In the genomic region with DNA sequence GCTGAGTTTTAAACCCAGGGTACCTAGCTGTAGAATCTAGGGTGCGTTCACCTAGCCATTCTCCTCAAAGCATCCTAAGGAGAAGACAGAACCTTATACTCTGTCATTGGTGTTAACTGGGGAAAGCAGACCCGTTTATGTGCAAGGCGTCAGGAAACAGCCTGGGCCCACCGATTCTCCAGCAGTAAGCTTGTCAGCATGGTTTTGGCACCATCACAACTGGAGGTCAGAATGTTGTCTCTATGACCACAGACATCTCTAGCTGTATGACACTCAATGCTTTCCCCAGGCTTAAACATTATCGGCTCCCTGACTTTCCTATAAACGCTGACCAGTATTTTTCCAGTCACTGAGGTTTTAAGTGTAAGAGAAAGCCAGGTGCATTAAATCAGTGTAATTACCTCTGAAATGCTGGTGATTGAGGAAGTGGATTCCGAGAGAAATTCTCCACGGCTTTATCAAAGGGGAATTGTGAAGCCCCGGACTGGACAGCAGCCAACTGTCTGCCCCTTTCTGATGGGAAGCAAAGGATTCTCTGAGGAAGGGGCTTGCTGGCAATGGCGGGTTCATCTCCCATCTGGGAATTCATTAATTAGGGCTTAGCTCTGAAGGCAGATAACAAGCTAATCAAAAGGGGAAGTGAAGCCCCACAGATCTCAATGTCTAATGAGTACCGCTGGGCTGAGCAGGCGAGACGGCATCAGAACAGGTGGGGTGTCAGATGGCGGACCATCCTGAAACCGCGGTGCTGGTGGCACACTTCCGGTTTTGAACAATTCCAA, we compare ENCODE assay signal across 11 mouse cellular contexts. TPM values are rescaled to one million over a fixed set of nuclear protein-coding genes. Genes with fewer than 3 reads are reported as not detected.
A peak's percentile ranks its signal among the peaks of the same experiment; 100 is the strongest.
DNase-seq lines count a peak whose midpoint lies in the region; ATAC-seq lines count a peak whose summit lies in the region.
"Had no signal": no experiment of that assay in that cellular context is flagged by ENCODE, and none has a peak within 500 bp of the region (broad histone marks: within the 10 kb centered on the region; RNA-seq: fewer than 3 reads in every experiment).

No protein-coding gene starts in this region.

- no peaks in the 10 kb centered on the region for H3K27me3 ChIP-seq in heart, embryonic 14.5 days (ENCODE audit: control insufficient read depth, insufficient read depth, low read length)
- no peaks in the 10 kb centered on the region for H3K27me3 ChIP-seq in midbrain, embryonic 13.5 days
- no peaks in the 10 kb centered on the region for H3K27me3 ChIP-seq in midbrain, embryonic 11.5 days (ENCODE audit: control insufficient read depth, insufficient read depth, low read length)
- H3K27me3 ChIP-seq in embryonic facial prominence, embryonic 11.5 days (ENCODE audit: control insufficient read depth, insufficient read depth, low read length), result no peaks in the 10 kb centered on the region
- H3K27me3 ChIP-seq in neural tube, embryonic 13.5 days, result no peaks in the 10 kb centered on the region

- peaks cover 2 to 10% of the 10 kb centered on the region in 2 experiments; a peak in 3 of 4 replicates for H3K4me1 ChIP-seq in heart, embryonic 14.5 days (ENCODE audit: control insufficient read depth in 2 of 2, insufficient read depth in 2 of 2, low read length in 2 of 2)
- H3K4me1 ChIP-seq in midbrain, embryonic 13.5 days (replicated peaks), result peaks cover 15% of the 10 kb centered on the region
- H3K4me1 ChIP-seq in midbrain, embryonic 11.5 days (ENCODE audit: control insufficient read depth, insufficient read depth, low read length), result no peaks in the 10 kb centered on the region
- no peaks in the 10 kb centered on the region for H3K4me1 ChIP-seq in embryonic facial prominence, embryonic 11.5 days (ENCODE audit: control insufficient read depth, insufficient read depth, low read length)
- H3K4me1 ChIP-seq in neural tube, embryonic 13.5 days (replicated peaks), result peaks cover 15% of the 10 kb centered on the region

- no peak overlapping the region for H3K27ac ChIP-seq in heart, embryonic 14.5 days (replicated peaks in 1 of 2; ENCODE audit: control insufficient read depth in 1 of 2, insufficient read depth in 1 of 2, low read depth in 2 of 2, low read length in 2 of 2)
- H3K27ac ChIP-seq in midbrain, embryonic 13.5 days, result peak overlapping the region; percentile 64
- H3K27ac ChIP-seq in midbrain, embryonic 11.5 days (ENCODE audit: low read depth, low read length), result no peak overlapping the region
- no peak overlapping the region for H3K27ac ChIP-seq in embryonic facial prominence, embryonic 11.5 days (replicated peaks; ENCODE audit: low read depth, low read length)
- H3K27ac ChIP-seq in neural tube, embryonic 13.5 days (replicated peaks), result peak overlapping the region; percentile 20; the same call in 1 of the 2 replicates
- H3K27ac ChIP-seq: gastrocnemius, adult 2 months had no signal

- no peak for ATAC-seq in heart, embryonic 14.5 days (ENCODE audit: insufficient number of reproducible peaks, insufficient read depth, low FRiP score, low read depth)
- peak; percentile 79 for ATAC-seq in midbrain, embryonic 13.5 days
- no peak for ATAC-seq in midbrain, embryonic 11.5 days (ENCODE audit: low FRiP score)
- no peak for ATAC-seq in embryonic facial prominence, embryonic 11.5 days (replicated peaks; ENCODE audit: insufficient number of reproducible peaks, low FRiP score, low TSS enrichment, low read depth)
- ATAC-seq in neural tube, embryonic 13.5 days (ENCODE audit: low read depth), result peak; percentile 52

- H3K4me2 ChIP-seq in heart, embryonic 14.5 days (ENCODE audit: low read length), result peak overlapping the region; percentile 45
- peak overlapping the region; percentile 21; the same call in 1 of the 2 replicates for H3K4me2 ChIP-seq in midbrain, embryonic 13.5 days (replicated peaks)
- no peak overlapping the region for H3K4me2 ChIP-seq in midbrain, embryonic 11.5 days
- H3K4me2 ChIP-seq in embryonic facial prominence, embryonic 11.5 days (ENCODE audit: low read depth, low read length), result no peak overlapping the region
- peak overlapping the region; percentile 28 for H3K4me2 ChIP-seq in neural tube, embryonic 13.5 days

- H3K36me3 ChIP-seq in heart, embryonic 14.5 days (ENCODE audit: control insufficient read depth, insufficient read depth, low read length), result no peaks in the 10 kb centered on the region
- H3K36me3 ChIP-seq in midbrain, embryonic 13.5 days, result no peaks in the 10 kb centered on the region
- no peaks in the 10 kb centered on the region for H3K36me3 ChIP-seq in midbrain, embryonic 11.5 days (ENCODE audit: control insufficient read depth, insufficient read depth, low read length)
- H3K36me3 ChIP-seq in embryonic facial prominence, embryonic 11.5 days (replicated peaks; ENCODE audit: control insufficient read depth, insufficient read depth, low read depth, low read length), result no peaks in the 10 kb centered on the region
- H3K36me3 ChIP-seq in neural tube, embryonic 13.5 days, result no peaks in the 10 kb centered on the region

- no peaks in the 10 kb centered on the region for H3K9me3 ChIP-seq in heart, embryonic 14.5 days (ENCODE audit: control insufficient read depth, low read length)
- no peaks in the 10 kb centered on the region for H3K9me3 ChIP-seq in midbrain, embryonic 13.5 days
- no peaks in the 10 kb centered on the region for H3K9me3 ChIP-seq in midbrain, embryonic 11.5 days (ENCODE audit: control insufficient read depth, low read length)
- H3K9me3 ChIP-seq in embryonic facial prominence, embryonic 11.5 days (replicated peaks; ENCODE audit: control insufficient read depth, low read length), result no peaks in the 10 kb centered on the region
- H3K9me3 ChIP-seq in neural tube, embryonic 13.5 days, result no peaks in the 10 kb centered on the region

- H3K4me3 ChIP-seq in heart, embryonic 14.5 days (ENCODE audit: control insufficient read depth in 1 of 2, insufficient read depth in 1 of 2, low read depth in 1 of 2, low read length in 2 of 2), result no peak overlapping the region
- H3K4me3 ChIP-seq in midbrain, embryonic 13.5 days (replicated peaks), result no peak overlapping the region
- H3K4me3 ChIP-seq in midbrain, embryonic 11.5 days (ENCODE audit: low read depth, low read length), result no peak overlapping the region
- no peak overlapping the region for H3K4me3 ChIP-seq in embryonic facial prominence, embryonic 11.5 days (ENCODE audit: low read depth, low read length)
- no peak overlapping the region for H3K4me3 ChIP-seq in neural tube, embryonic 13.5 days
- H3K4me3 ChIP-seq: gastrocnemius, adult 2 months had no signal

- WGBS in heart, embryonic 14.5 days, result 47% methylated on average over 17 of the region's 17 CpGs
- 51% methylated on average over 17 of the region's 17 CpGs for WGBS in midbrain, embryonic 13.5 days
- WGBS in midbrain, embryonic 11.5 days, result 84% methylated on average over 17 of the region's 17 CpGs
- 55% methylated on average over 17 of the region's 17 CpGs for WGBS in embryonic facial prominence, embryonic 11.5 days
- WGBS in neural tube, embryonic 13.5 days, result 45% methylated on average over 17 of the region's 17 CpGs

- intact Hi-C loops in heart, postnatal 36 days (cut with DNase I), result no loop called here

- no peak for DNase-seq in heart, postnatal 36 days
- DNase-seq in midbrain, embryonic 11.5 days (ENCODE audit: low spot score, missing footprints), result no peak
- peak; percentile 60 for DNase-seq in embryonic facial prominence, embryonic 11.5 days (ENCODE audit: low spot score)
- DNase-seq in gastrocnemius, adult 8-10 months (ENCODE audit: low spot score in 2 of 2), result no peak
- no peak for DNase-seq in kidney, adult 9 months
- DNase-seq: gastrocnemius, adult 2 months; thymus, adult 18-20 months had no signal

- no peak overlapping the region for H3K9ac ChIP-seq in heart, embryonic 14.5 days (ENCODE audit: low read length)
- H3K9ac ChIP-seq in midbrain, embryonic 13.5 days (replicated peaks), result no peak overlapping the region
- H3K9ac ChIP-seq in midbrain, embryonic 11.5 days (ENCODE audit: low read length), result no peak overlapping the region
- H3K9ac ChIP-seq in embryonic facial prominence, embryonic 11.5 days (replicated peaks; ENCODE audit: low read length), result no peak overlapping the region
- no peak overlapping the region for H3K9ac ChIP-seq in neural tube, embryonic 13.5 days

RNA-seq across cellular contexts. Expression of gene Prokr2, which starts 42.1 kb away (rescaled TPM):
- polyA plus RNA-seq in heart, embryonic 14.5 days (2014; fragmentation: Nextera tagmentation; extraction: Ambion mirVana), result 1.00 and 1.0 TPM in 2 replicates
- under 1 TPM in 1 of 2 experiments, not detected in 1; 0.11 TPM for total RNA-seq in heart, postnatal 36 days (2021)
- 3.6 and 9.2 TPM in 2 replicates for polyA plus RNA-seq in midbrain, embryonic 13.5 days (2015; fragmentation: Nextera tagmentation; extraction: Ambion mirVana)
- 1.1 and 1.3 TPM in 2 replicates for polyA plus RNA-seq in midbrain, embryonic 11.5 days (2014; fragmentation: Nextera tagmentation; extraction: Ambion mirVana)
- 2.6 and 4.3 TPM in 2 replicates for polyA plus RNA-seq in embryonic facial prominence, embryonic 11.5 days (2014; fragmentation: Nextera tagmentation; extraction: Ambion mirVana)
- polyA plus RNA-seq in neural tube, embryonic 13.5 days (2015; fragmentation: Nextera tagmentation; extraction: Ambion mirVana), result 1.4 and 1.9 TPM in 2 replicates
- not detected for total RNA-seq in gastrocnemius, adult 8-10 months (2022)
- total RNA-seq: common myeloid progenitor, adult 5-6 weeks; gastrocnemius, adult 2 months had no signal

Comparison
In these comparisons a context has a peak if more than half of its experiments do, and no peak if none do; other contexts are left out.
1. ATAC-seq: peak in midbrain, embryonic 13.5 days (single experiment) and neural tube, embryonic 13.5 days (single experiment); none in heart, embryonic 14.5 days (single experiment), midbrain, embryonic 11.5 days (single experiment) and embryonic facial prominence, embryonic 11.5 days (single experiment).
2. H3K27ac ChIP-seq: peak in midbrain, embryonic 13.5 days (single experiment) and neural tube, embryonic 13.5 days (single experiment); none in heart, embryonic 14.5 days (0 of 2), midbrain, embryonic 11.5 days (single experiment) and embryonic facial prominence, embryonic 11.5 days (single experiment).
3. H3K4me2 ChIP-seq: peak in heart, embryonic 14.5 days (single experiment), midbrain, embryonic 13.5 days (single experiment) and neural tube, embryonic 13.5 days (single experiment); none in midbrain, embryonic 11.5 days (single experiment) and embryonic facial prominence, embryonic 11.5 days (single experiment).